Mouse (Mus musculus): ENCODE data around the gene Pard3b. TPM values are rescaled to one million over a fixed set of nuclear protein-coding genes. Genes with fewer than 3 reads are reported as not detected.

The Pard3b gene
- total RNA-seq, 2 experiments from 2014 or later, result 4.2 to 7.4 TPM

GRCm38 (mm10) chr1:61997711-61998110 is 359.1 kb downstream of the Pard3b start:
- intact Hi-C loops (cut with DNase I), result no loop called here
- DNase-seq, result no peak
- Histone ChIP-seq H3K27ac (no peak overlapping the region), H3K4me3 (no peak overlapping the region)
- TF ChIP-seq CTCF (IDR thresholded peaks at IDR 0.05), result no peak

- H3K4me3 ChIP-seq, result no peak overlapping the region
- TF ChIP-seq CTCF (IDR thresholded peaks at IDR 0.05), result no peak
- no peak for DNase-seq
- intact Hi-C loops (cut with DNase I), result no loop called here
- no peak overlapping the region for H3K27ac ChIP-seq
Measured at GRCm38 (mm10) chr1:62008811-62009210, 370.2 kb downstream of the Pard3b start.

GRCm38 (mm10) chr1:62011712-62012111 is 373.1 kb downstream of the Pard3b start:
- no peak overlapping the region for H3K27ac ChIP-seq
- no peak for DNase-seq

GRCm38 (mm10) chr1:62016536-62017300 is 378.1 kb downstream of the Pard3b start:
- H3K27ac ChIP-seq, result no peak overlapping the region
- DNase-seq, result no peak
- intact Hi-C loops (cut with DNase I), result no loop called here
- TF ChIP-seq CTCF (IDR thresholded peaks at IDR 0.05), result no peak
- H3K4me3 ChIP-seq, result no peak overlapping the region

More at GRCm38 (mm10) chr1:62011712-62012111, 373.1 kb downstream of the Pard3b start:
- no peak for TF ChIP-seq CTCF (IDR thresholded peaks at IDR 0.05)
- intact Hi-C loops (cut with DNase I), result no loop called here
- no peak overlapping the region for H3K4me3 ChIP-seq

GRCm38 (mm10) chr1:62018276-62018675 is 379.7 kb downstream of the Pard3b start:
- TF ChIP-seq CTCF (IDR thresholded peaks at IDR 0.05), result no peak
- no peak for DNase-seq
- Histone ChIP-seq H3K27ac (no peak overlapping the region), H3K4me3 (no peak overlapping the region)
- intact Hi-C loops (cut with DNase I), result no loop called here

- TF ChIP-seq CTCF (IDR thresholded peaks at IDR 0.05), result no peak
- Histone ChIP-seq H3K4me3 (no peak overlapping the region), H3K27ac (no peak overlapping the region)
- no peak for DNase-seq
- intact Hi-C loops (cut with DNase I), result no loop called here
Measured at GRCm38 (mm10) chr1:62019743-62020142, 381.1 kb downstream of the Pard3b start.

GRCm38 (mm10) chr1:62041718-62042117 is 403.1 kb downstream of the Pard3b start:
- intact Hi-C loops (cut with DNase I), result no loop called here
- no peak for TF ChIP-seq CTCF (IDR thresholded peaks at IDR 0.05)
- Histone ChIP-seq H3K27ac (no peak overlapping the region), H3K4me3 (no peak overlapping the region)
- DNase-seq, result no peak

GRCm38 (mm10) chr1:62048592-62048991 is 410.0 kb downstream of the Pard3b start:
- Histone ChIP-seq H3K27ac (no peak overlapping the region), H3K4me3 (no peak overlapping the region)
- TF ChIP-seq CTCF (IDR thresholded peaks at IDR 0.05), result no peak
- no peak for DNase-seq
- intact Hi-C loops (cut with DNase I), result no loop called here

GRCm38 (mm10) chr1:62051186-62051825 is 412.7 kb downstream of the Pard3b start:
- intact Hi-C loops (cut with DNase I), result no loop called here
- TF ChIP-seq CTCF (IDR thresholded peaks at IDR 0.05), result no peak
- H3K4me3 ChIP-seq, result no peak overlapping the region
- no peak overlapping the region for H3K27ac ChIP-seq
- DNase-seq, result no peak

GRCm38 (mm10) chr1:62053167-62053638 is 414.6 kb downstream of the Pard3b start:
- no peak for DNase-seq
- no peak overlapping the region for H3K4me3 ChIP-seq
- intact Hi-C loops (cut with DNase I), result no loop called here
- no peak overlapping the region for H3K27ac ChIP-seq
- TF ChIP-seq CTCF (IDR thresholded peaks at IDR 0.05), result no peak

GRCm38 (mm10) chr1:62055280-62055679 is 416.7 kb downstream of the Pard3b start:
- intact Hi-C loops (cut with DNase I), result no loop called here
- H3K27ac ChIP-seq, result no peak overlapping the region

GRCm38 (mm10) chr1:62070617-62071016 is 432.0 kb downstream of the Pard3b start:
- no peak overlapping the region for H3K4me3 ChIP-seq
- intact Hi-C loops (cut with DNase I), result no loop called here
- H3K27ac ChIP-seq, result no peak overlapping the region
- TF ChIP-seq CTCF (IDR thresholded peaks at IDR 0.05), result no peak
- no peak for DNase-seq

More at GRCm38 (mm10) chr1:62055280-62055679, 416.7 kb downstream of the Pard3b start:
- H3K4me3 ChIP-seq, result no peak overlapping the region
- no peak for DNase-seq
- TF ChIP-seq CTCF (IDR thresholded peaks at IDR 0.05), result no peak

- Histone ChIP-seq H3K4me3 (no peak overlapping the region), H3K27ac (no peak overlapping the region)
- TF ChIP-seq CTCF (IDR thresholded peaks at IDR 0.05), result no peak
- intact Hi-C loops (cut with DNase I), result no loop called here
- DNase-seq, result no peak
Measured at GRCm38 (mm10) chr1:62071139-62071538, 432.5 kb downstream of the Pard3b start.
